Mouse (Mus musculus) G1E-ER4 (cell line): ENCODE results near the gene Rgs6. TPM values are rescaled to one million over a fixed set of nuclear protein-coding genes. Genes with fewer than 3 reads are reported as not detected.

Experiments
- GATA1 ChIP-seq: IDR thresholded peaks from one replicate; pipeline ENCODE4 v1.8.0; 2012; ENCODE audit warnings: low read length, inconsistent platforms
- polyA plus RNA-seq: library from polyadenylated mRNA; stranded (reverse); fragments of >175 nt; gene quantifications from 2 replicates; pipeline ENCODE4 v1.2.3, GENCODE M21; 2012

Gene Rgs6
- not detected in 2 replicates for polyA plus RNA-seq

GRCm38 (mm10) chr12:82588017-82588416, at the start of gene Rgs6:
Gene Rgs6, plus strand, starts transcription at chr12:82588292.
- no peak for TF ChIP-seq GATA1

DNA sequence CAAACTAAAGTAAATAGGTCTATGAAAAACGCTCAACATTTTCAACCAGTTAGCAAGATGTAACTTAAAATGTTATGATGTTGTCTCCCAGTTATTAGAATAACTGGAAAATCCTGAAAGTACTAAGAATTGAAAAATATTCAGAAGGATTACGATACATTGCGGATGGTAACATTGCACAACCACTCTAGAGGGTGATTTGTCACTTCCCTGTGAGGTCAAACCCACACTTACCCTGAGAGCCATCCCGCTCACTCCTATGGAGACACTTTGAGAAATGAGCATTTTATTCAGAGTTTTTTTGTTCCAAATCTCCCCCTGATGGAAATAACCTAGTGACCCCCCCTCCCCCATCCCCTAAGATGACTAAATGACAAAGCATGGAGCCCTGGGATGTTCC, 41.0 kb upstream of the Rgs6 start:
- TF ChIP-seq GATA1, result no peak

DNA sequence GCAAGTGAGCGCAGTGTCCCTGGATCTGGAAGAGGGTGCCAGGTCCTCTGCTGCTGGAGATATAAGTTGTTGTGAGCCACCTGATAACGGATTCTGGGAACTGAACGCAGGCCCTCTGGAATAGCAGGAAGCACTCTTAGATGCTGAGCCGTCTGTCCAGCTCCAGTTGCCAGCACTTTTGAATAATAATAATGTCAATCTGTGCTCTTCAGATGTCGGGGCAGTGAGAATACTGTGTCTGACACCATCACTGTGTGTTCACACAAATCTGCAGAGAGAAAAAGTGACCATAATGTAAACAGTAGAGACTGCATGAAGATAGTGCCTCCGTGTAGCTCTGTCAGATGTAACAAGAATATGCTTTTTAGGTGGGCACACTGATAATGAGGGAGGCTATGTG, 38.9 kb upstream of the Rgs6 start:
- no peak for TF ChIP-seq GATA1

GRCm38 (mm10) chr12:82550076-82550475, 38.0 kb upstream of the Rgs6 start:
- no peak for TF ChIP-seq GATA1

DNA sequence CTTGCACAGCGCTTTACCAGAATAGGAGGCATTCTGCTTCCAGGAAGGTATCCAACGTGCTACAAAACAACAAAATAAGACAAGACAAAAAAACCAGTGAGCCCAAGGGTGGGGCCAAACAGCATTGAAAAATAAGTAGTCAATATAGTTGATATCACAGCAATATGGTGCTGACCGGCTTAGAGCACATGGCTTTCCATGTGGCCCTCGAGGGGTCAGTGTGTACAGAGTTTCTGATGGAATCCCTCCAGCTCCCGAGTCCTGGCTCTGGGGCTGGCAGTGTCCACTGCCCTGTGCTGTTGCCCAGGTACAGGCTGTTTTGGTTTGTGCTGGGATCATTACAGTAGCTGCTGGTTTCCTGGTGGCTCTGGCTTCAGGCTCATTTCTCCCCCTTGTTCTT, 35.7 kb upstream of the Rgs6 start:
- no peak for TF ChIP-seq GATA1

DNA sequence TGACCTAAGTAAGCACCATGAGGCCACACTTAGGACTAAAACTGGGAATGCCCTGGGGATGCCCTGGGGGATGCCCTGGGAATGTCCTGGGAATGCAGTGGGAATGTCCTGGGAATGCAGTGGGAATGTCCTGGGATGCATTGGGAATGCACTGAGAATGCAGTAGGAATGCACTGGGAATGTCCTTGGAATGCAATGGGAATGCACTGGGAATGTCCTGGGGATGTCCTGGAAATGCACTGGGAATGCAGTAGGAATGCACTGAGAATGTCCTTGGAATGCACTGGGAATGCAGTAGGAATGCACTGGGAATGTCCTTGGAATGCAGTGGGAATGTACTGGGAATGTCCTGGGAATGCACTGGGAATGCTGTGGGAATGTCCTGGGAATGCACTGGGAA, 25.2 kb upstream of the Rgs6 start:
- no peak for TF ChIP-seq GATA1

- no peak for TF ChIP-seq GATA1
These were observed 19.7 kb upstream of the Rgs6 start for GRCm38 (mm10) chr12:82568370-82568769.

DNA sequence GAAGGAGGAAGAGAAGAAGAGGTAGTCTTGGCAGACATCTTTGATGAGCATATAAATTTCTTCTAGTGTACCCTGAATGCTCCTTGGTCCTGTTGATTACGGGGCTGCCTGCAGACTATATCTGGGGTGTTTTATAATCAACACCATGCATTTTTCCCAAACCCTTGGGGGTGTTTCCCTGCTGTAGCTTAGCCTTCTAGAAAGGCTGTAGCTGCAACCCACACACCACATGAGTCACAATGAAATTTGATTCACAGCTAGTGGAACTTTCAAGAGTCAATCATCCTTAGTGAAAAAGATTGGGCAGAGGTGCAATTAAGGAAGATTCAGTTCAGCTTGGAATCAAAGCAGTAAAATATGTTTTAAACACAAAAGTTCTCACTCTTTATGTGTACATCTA, 15.4 kb upstream of the Rgs6 start:
- no peak for TF ChIP-seq GATA1

GRCm38 (mm10) chr12:82586592-82586991, 1.5 kb upstream of the Rgs6 start:
- TF ChIP-seq GATA1, result no peak

- no peak for TF ChIP-seq GATA1
These were observed 670 bp upstream of the Rgs6 start for GRCm38 (mm10) chr12:82587348-82587895.

DNA sequence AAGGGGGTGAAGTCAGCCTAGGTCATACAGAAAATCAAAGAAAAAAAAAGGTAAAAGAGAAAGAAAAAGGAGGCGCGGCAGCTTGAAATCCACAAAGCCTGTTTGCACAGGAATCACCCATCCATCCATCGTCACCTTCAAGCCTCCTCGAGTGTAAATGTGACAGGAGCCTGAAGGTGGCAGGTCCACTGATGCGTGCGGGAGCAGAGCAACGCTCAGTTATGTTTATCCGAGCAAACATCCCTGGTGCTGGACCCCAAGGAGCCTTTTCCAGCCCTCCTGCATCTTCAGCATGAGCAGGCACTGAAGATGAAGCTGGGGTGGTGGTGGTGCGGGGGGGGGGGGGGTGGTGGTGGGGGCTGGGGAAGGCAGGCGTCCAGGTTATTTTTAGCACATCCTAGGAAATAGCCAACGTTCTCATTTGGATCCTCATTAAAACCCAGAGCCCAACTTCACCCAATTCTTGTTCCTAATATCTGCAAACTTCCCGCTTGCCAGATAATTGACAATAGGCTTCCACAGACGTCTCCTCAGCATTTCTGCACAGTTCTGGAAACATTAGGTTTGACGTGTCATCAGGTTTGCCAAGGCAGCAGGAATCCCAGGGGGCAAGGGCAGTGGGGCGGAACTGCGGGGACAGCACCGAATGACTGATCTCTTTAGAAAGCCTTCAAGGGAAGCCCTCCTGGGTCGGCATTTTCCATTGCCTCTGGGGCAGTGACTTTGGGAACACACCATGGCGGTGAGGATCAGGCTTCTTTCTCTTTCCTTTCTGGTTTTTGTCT, 946 bp downstream of the Rgs6 start:
- TF ChIP-seq GATA1, result no peak

GRCm38 (mm10) chr12:82599011-82599410, 10.9 kb downstream of the Rgs6 start:
- TF ChIP-seq GATA1, result no peak

- no peak for TF ChIP-seq GATA1
These were observed 12.3 kb downstream of the Rgs6 start for GRCm38 (mm10) chr12:82600406-82600805.

- TF ChIP-seq GATA1, result no peak
These were observed 14.7 kb downstream of the Rgs6 start for GRCm38 (mm10) chr12:82602823-82603222.

GRCm38 (mm10) chr12:82603308-82603707, 15.2 kb downstream of the Rgs6 start:
- no peak for TF ChIP-seq GATA1

GRCm38 (mm10) chr12:82603979-82604378, 15.9 kb downstream of the Rgs6 start:
- no peak for TF ChIP-seq GATA1
